Mouse (Mus musculus) hematopoietic stem cell, adult 5-6 weeks (primary cell): ENCODE data around the gene Krt39. TPM values are rescaled to one million over a fixed set of nuclear protein-coding genes. Genes with fewer than 3 reads are reported as not detected.

Experiments used
- ATAC-seq, 2 experiments: fragments of 125-278 bp in 1 of 2; replicated peaks in 1 of 2; 2 replicates each; pipeline ENCODE4 v1.8.0; 2016 to 2017; ENCODE audit warnings: inconsistent platforms in 2 of 2, mild to moderate bottlenecking in 2 of 2, moderate number of reproducible peaks in 2 of 2, low read depth in 1 of 2, moderate TSS enrichment in 1 of 2; ENCODE audit not compliant: low FRiP score in 2 of 2, poor library complexity in 2 of 2, severe bottlenecking in 2 of 2, insufficient read depth in 1 of 2, low TSS enrichment in 1 of 2
- total RNA-seq: library from RNA; stranded (forward); fragments of 172-1452, 232-1000 nt; gene quantifications from 2 replicates; pipeline ENCODE4 v1.2.3, GENCODE M21; 2017

Gene Krt39
- not detected in 2 replicates for total RNA-seq

DNA sequence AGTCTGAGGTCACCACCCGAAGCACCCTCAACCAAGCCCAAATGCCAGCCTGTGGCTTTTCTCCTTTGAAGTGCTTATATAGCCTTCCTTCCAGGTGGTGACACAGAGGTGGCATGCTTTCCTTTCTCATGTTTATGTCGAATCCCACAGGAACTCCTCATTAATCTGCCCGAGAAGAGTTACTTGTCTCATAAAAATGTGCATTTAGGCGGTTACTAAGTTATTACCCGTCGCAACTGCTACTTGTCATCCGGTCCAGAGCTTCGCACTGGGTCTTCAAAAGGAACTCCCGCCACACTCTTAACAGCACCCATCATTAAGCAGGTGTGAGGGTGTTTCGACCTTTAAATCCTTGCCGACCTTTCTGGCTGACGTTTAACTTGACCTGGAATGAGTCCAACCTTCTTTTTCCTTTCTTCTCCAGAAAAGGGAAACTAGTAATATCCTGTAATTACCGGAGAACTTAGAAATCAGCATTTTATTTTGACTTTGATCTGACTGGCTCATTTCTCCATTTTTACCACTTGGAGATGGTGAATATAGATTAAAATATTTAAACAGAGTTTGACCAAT is at the start of gene Krt39:
Gene Krt39, minus strand, starts transcription at position 51 of the 573 bp plus-strand sequence.
- ATAC-seq, result no peak

DNA sequence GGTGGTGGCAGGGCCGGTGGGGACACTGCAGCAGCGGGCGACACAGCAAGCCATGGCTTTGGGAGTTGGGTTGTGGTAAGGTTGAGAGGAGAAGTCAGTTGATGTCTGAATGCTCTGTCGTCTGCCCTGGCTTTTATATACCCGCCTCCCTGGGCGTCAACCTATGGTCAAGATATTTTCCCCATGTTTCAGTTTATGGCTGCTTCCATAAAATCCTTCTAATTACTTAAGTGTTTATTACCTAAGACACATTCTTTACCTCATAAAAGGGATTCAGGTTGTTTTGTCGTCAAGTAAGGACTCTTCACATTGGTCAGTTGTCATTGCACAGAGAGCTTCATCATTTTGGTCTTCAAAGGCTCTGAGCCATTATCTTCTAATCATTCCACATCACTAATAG is 45.4 kb upstream of the Krt39 start, which contains the start of gene Krtap3-1:
Gene Krtap3-1, minus strand, starts transcription at position 101 of the 400 bp plus-strand sequence.
- no peak for ATAC-seq

DNA sequence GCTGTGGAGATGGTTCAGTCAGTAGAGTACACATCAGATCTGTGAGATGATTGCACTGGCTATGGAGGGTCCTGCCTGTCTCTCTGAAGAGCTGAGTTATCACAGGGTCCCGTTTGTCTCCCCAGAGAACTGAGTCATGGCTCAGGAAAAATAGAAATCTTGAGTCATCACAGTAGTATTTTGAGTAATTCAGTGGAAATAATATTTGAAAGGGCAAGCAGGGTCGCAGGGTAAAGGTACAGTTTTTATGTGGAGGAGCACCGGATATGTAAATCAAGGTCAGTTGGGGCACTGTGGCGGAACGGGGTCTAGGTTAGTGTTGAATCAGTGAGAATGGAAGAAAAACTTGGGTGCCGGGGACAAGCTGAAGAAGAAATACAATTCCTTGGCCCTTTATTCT is 41.4 kb upstream of the Krt39 start:
- ATAC-seq, result no peak

DNA sequence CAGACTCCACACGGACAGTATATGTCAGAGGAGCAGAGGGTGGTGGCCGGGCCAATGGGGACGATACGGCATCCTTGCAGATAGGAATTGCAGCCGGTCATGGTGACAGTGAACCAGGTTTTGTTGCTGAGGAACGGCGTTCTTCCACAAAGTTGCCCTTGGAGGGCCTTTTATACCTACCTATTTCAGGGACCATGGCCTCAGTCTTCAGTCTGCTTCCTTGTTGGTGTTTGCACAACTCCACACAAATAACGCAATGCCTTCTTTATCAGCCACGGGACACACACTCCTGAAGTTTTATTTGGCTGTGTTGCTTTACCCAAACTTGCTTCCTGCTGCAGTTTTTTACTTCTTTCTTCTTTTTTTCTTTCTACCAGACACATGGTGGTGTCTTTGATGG is 38.2 kb upstream of the Krt39 start, which contains the start of gene Gm11939:
Gene Gm11939, minus strand, starts transcription at position 101 of the 400 bp plus-strand sequence.
- ATAC-seq, result no peak

DNA sequence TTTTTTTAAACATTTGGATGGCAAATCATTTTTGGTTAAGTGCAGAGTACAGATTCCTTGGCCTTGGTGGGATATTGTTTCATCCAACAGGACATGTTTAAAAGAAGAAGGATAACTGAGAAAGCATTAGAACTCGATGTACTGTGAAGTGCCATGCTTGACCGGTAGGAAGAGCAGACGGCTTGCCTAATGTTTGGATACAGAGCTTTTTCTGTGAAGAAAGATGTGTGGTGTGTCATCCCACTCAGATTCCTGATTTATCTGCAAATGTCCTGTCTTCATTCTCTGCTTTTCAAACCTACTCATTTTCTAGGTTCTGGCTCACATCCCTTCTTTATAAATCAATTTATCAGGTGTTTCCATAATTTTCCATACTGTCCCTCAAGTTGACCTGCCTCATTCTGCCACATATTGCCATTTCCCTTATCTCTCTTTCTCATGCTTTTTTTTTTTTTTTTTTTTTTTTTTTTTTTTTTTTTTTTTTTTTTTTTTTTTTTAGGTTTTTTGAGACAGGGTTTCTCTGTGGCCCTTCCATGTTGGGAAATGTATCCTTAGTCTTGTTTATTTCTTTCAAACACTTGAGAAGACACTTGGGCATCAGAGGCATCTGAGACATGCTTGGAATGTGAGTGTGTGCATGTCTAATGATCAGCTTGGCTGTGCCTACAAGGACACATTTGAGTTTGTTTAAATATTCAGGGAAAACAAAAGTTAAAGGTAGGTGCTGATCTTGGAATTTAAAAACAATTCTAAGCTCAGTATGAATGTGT is 37.0 kb upstream of the Krt39 start:
- no peak for ATAC-seq

DNA sequence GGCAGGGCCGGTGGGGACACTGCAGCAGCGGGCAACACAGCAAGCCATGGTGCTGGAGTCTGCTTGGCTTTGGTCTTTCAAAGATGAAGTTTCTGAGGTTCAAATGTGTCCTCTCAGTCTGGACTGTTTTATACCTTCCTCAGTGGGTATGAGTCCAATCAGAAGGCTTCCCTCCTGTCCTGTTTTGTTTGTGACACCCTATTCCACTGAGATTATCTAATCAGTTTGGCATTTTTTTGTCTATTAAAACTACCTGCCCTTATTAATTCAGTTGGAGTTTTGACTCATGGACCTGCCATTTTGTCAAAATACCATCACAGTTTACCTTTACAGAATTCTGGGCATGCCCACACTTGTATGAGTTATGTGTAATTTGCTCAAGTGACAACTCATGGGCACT is 35.6 kb upstream of the Krt39 start, which contains the start of gene Krtap3-2:
Gene Krtap3-2, minus strand, starts transcription at position 101 of the 400 bp plus-strand sequence.
- ATAC-seq, result no peak

DNA sequence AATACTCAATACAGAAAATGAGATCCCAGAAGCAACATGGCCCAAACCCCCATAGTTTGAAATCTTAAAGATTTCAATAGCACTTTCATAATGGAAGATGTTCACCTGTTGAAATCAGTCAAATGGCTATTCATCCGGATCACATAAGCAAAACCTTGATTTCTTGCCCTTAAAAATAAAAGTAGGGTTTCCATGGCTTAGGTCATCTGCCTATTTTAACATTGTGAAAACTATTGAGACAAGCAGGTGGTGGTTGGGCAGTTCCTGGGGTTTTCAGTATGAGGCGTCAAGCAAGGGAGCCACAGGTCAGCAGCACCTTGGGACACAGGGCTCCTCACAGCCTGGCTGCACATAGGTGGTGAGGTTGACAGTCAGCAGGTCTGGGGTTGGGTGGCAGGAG is 35.1 kb upstream of the Krt39 start:
- no peak for ATAC-seq

DNA sequence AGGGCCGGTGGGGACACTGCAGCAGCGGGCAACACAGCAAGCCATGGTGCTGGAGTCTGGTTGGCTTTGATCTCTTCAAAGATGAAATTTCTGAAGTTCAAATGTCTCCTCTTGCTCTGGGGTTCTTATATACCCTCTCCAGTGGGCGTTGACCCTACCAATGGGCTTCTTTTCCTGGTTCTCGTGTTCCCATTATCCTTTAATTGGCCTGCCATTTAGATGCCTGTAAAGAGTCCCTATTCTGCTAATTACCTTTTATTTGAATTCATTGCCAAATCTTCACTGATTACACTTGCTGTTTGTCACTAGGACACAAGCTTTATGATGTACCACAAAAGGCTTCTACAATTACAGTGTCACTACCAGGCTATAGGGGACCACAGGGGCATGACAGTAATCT is 29.6 kb upstream of the Krt39 start, which contains the start of gene Krtap3-3:
Gene Krtap3-3, minus strand, starts transcription at position 101 of the 400 bp plus-strand sequence.
- ATAC-seq, result no peak

DNA sequence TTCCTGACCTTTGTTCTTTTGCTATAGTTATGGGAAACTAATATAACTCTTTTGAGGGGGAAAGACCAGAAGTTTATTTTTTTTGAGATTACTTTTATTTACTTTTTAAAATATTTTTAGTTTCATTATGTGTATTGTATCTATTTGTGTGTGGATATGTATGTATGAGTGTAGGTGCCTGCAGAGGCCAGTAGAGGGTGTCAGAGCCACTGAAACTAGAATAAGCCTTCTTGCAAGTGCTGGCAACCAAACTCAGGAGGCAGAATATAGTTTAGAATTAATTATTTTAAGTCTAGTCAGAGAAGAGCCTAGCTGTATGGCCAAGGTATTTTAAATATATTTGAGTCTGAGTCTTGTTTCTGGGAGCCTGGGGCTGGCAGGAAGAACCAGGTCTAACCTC is 26.8 kb upstream of the Krt39 start:
- ATAC-seq, result no peak

DNA sequence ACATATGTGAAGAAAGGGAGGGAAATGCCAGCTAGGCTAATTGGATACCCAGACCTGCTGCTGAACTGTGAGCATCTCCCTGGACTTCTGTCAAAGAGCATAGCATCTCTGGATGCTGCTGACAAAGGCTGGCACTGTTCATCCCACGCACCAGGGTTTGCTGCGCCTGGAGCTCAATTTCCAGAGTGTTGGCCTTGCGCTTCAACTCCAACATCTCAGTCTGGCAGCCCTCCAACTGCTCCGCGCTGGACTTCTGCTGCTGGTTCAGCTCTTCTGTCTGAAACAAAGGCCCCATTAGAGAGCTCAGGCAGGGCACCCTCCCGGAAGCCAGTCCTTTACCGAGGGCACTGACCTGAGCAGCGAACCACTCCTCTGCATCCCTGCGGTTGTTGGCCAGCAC is 18.6 kb upstream of the Krt39 start:
- ATAC-seq, result no peak

DNA sequence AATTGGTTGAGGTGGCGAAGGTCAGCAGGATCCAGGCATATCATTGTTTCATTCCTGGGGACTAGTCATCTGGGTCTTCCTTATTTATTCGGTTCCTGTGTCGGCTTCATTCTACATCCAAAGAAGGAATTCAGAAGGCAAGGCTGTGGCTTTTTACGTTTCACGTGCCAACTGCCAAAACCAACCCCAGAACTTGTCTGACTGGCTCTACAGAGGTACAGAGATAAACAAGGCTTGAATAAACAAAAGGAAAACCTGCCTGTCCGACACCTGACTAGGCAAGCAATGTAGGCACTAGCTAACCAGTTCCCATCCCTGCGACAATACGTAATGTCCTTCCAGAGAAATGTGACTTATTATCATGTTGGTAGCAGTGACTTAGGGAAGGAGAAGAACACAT is 7.0 kb downstream of the Krt39 start:
- ATAC-seq, result no peak

DNA sequence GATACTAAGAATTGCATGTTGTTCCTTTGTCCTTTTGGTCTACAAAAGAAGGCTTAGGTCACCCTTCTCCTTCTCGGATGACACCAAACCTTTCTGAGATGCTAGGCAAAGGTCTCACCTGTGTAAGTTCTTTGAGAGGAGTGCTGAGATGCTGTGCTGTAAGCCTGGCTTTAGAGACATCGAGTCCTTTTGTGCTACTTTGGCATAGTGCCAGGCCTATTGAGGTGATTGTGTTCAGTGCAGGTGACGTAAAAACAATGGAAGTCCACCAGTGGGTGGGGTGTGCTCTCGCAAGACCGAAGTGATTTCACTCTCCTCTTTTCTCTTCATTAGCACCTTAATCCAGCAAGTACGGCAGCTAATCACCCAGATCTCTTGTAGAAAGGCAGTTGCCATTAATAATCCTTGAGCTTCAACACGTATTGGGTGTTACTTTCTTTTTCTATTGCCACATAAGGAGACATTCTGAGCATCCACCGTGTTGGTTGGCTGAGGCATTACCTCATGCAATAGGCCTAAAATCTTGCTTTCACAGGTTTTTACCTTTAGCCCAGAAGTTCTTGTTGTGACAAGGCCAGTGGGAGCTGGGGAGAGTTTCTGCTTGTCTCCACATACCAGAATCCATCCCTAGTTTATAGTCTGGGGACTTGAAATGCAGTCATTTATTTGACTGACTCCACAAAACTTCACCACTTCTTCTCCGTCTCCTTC is 20.9 kb downstream of the Krt39 start:
- ATAC-seq, result no peak

DNA sequence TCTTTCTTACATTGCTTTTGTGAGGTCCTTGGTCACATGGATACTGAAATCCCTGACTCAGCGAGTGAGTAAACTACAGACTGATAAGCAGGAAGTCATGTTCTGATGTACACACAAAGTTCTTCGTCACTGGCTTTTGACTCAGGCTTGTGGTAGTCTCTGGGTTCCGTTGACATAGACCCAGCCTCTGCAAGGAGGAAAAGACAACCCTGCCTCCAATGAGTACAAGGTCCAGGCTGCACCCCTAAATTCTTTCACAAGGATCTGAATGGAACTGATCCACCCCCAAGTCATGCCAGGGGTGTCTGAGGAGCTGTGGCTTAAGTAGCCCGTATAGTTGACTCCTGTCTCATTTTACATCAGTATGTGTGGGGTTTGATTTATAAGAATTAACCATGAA is 24.7 kb downstream of the Krt39 start:
- no peak for ATAC-seq

DNA sequence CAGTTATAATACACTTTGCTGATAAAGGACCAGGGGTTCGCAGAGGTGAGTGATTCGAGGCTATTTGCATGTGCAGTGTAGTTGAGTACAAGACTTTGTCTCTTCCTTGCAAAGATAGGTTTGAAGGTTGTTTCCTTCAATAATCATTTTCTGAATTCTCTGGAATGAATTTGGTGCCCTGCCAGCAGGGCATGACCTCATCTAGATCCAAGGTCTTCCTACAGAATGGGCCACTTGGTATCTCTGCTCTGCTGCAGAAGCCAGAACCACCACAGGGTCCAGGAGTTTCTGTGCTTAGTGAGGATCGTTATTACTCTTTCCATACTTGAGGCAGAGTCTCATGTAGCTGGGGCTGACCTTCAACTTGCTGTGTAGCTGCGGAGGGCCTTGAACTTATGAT is 26.4 kb downstream of the Krt39 start:
- ATAC-seq, result no peak

DNA sequence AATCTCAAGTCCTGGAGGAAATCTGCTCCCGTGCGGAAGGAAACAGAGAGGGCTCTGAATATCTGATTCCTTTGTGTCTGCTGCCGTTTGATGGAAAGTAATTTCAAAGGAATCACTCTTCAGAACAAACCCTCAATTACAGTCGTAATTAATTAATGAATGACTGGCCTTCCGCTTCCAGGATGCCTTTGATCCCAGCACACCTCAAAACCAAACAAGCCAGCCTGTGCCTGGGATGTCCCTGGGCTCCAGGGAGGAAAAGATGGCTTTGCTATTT is 27.6 kb downstream of the Krt39 start:
- no peak for ATAC-seq

DNA sequence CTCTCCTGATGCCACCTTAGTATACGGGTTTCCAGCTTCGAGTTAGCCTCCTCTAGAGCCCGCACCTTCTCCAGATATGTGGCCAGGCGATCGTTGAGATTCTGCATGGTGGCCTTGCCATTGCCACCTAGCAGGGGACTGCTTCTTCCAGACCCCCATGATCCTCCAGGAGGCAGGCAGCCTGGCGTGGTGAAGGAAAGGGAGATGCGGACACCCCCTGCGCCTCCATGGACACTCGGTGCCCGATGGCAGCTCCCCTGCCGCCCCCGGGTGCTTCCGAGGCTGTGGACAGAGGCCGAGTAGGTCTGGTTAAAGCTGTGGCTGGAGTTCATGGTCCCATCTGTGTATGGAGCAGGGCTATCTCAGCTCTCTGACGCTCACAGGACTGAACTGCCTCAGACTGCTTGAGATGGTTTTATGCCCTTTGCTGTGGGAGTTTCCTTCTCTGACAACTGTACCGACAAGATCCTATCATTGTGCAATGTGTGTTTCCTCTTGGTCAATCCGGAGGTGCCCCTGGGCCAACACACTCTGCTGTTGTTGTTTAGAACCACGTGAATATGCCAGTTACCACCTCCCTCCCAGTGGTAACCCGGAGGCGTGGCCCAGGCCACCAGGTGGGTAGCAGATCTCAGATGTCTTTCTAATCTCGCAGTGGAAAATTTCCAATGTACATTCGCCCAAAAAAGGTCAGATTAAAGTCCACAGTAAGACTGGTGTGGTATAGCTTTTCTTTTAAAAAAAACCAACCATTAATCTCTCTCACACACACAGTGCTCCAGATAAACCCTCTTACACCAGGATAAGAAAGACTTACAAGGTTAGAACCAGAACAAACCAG is 28.2 kb downstream of the Krt39 start, which contains the start of gene Krt23:
Gene Krt23, minus strand, starts transcription at position 405 of the 841 bp plus-strand sequence.
- ATAC-seq, result no peak

DNA sequence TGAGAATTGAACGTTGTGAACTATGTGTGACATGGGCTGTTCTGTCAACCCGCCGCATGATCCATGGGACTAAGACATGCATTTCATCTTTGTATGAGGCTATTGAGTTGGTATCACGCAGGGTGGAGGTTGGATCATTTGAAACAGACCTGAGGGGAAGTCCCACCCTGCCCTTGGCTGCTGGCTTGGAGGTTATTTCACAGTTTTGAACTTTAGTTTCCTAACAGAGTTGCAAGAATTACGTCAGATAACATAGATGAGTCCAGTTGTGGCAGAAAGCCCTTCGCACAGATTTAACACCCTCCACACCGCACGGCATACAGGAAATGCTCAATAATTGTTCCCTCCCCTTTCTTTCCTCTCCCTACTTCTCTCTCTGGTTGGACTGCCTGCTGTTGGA is 30.1 kb downstream of the Krt39 start:
- ATAC-seq, result no peak
